Mouse (Mus musculus) ES-CJ7 (cell line): ENCODE data around the gene Lyl1.
A peak's percentile ranks its signal among the peaks of the same experiment; 100 is the strongest.

Experiments used
- DNase-seq: peaks from one replicate; pipeline ENCODE4 v3.0.0; 2011; ENCODE audit warnings: low read depth, low spot score

Gene Lyl1

GRCm38 (mm10) chr8:84703466-84704249 is 2.4 kb downstream of the Lyl1 start:
- no peak for DNase-seq

GRCm38 (mm10) chr8:84704356-84704755 is 3.1 kb downstream of the Lyl1 start:
- DNase-seq = peak; percentile 96

GRCm38 (mm10) chr8:84704867-84705831 is 3.9 kb downstream of the Lyl1 start:
- peak; percentile 73 for DNase-seq

- DNase-seq = no peak
These were observed 4.7 kb downstream of the Lyl1 start for GRCm38 (mm10) chr8:84705960-84706359.

GRCm38 (mm10) chr8:84706610-84707266 is 5.5 kb downstream of the Lyl1 start:
- DNase-seq = no peak

GRCm38 (mm10) chr8:84707267-84707883 is 6.1 kb downstream of the Lyl1 start:
- DNase-seq = peak; percentile 81

GRCm38 (mm10) chr8:84708071-84708541 is 6.8 kb downstream of the Lyl1 start:
- peak; percentile 80 for DNase-seq

GRCm38 (mm10) chr8:84708774-84709475 is 7.7 kb downstream of the Lyl1 start:
- DNase-seq = peak; percentile 93

GRCm38 (mm10) chr8:84709931-84710330 is 8.7 kb downstream of the Lyl1 start:
- DNase-seq = no peak

GRCm38 (mm10) chr8:84711312-84711711 is 10.1 kb downstream of the Lyl1 start:
- DNase-seq = no peak

- peak; percentile 45 for DNase-seq
These were observed 10.9 kb downstream of the Lyl1 start for GRCm38 (mm10) chr8:84711933-84712758.

GRCm38 (mm10) chr8:84712759-84713120 is 11.5 kb downstream of the Lyl1 start:
- DNase-seq = no peak

- no peak for DNase-seq
These were observed 12.1 kb downstream of the Lyl1 start for GRCm38 (mm10) chr8:84713381-84713780.

- DNase-seq = no peak
These were observed 12.9 kb downstream of the Lyl1 start for GRCm38 (mm10) chr8:84714161-84714560.

GRCm38 (mm10) chr8:84715893-84716468 is 14.7 kb downstream of the Lyl1 start:
- peak; percentile 44 for DNase-seq

GRCm38 (mm10) chr8:84716790-84717189 is 15.5 kb downstream of the Lyl1 start:
- DNase-seq = no peak

GRCm38 (mm10) chr8:84718476-84718875 is 17.2 kb downstream of the Lyl1 start:
- no peak for DNase-seq

- no peak for DNase-seq
These were observed 17.9 kb downstream of the Lyl1 start for GRCm38 (mm10) chr8:84718959-84719690.

GRCm38 (mm10) chr8:84722530-84722849 is 21.2 kb downstream of the Lyl1 start:
- no peak for DNase-seq
